Mouse (Mus musculus) bone marrow, adult 2 months (tissue): Measurements from ENCODE around the gene Ucp3.

Source experiments
- CTCF ChIP-seq: fragments of 200-500 bp; IDR thresholded peaks from 2 replicates; pipeline ENCODE4 v1.5.1; 2011; ENCODE audit warnings: low read length, control low read depth; ENCODE audit not compliant: control insufficient read depth, insufficient read depth
- POLR2A ChIP-seq: fragments of 200-500 bp; IDR thresholded peaks from 2 replicates; pipeline ENCODE4 v1.6.1; 2011; ENCODE audit warnings: low read depth, mild to moderate bottlenecking, control low read depth, low read length, borderline replicate concordance; ENCODE audit not compliant: control insufficient read depth

GRCm38 (mm10) chr7:100433295-100433694 lies 39.5 kb upstream of the Ucp3 start:
- TF ChIP-seq POLR2A: no peak
- TF ChIP-seq CTCF: no peak
